Comparison of ENCODE assay signal across 9 mouse cellular contexts in the genomic region with DNA sequence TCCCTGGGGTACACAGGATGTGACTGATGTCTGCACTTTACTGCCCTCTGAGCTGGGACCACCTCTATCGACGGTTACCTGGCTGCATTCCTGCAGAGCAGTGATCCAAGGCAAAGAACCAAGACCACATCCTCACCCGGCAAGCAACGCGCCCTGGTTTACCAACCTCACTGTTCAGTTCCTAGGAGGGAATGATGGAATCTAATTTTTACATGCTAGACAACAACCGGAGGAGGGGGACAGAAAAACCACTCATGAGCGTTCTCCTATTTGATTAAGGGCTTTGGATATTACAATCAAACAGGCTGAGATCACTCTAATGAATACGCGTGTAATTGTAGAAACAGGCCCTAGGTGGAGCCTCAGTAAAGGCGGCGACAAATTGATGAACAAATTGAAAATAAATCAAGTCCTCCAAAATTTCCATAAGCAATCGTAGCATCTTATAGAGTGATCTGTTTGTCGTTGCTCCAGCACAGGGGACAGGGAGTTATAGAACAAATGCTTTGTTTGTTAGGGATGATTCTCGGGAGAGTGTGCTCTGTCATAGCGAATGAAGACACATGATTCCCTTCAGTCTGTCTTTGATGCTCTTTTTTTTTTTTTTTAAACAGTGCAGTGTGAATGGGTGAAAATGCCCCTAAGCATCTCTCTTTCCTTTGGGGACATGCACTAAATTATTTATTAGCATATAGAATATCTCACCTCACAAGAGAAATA. TPM values are rescaled to one million over a fixed set of nuclear protein-coding genes. Genes with fewer than 3 reads are reported as not detected.
DNase-seq lines count a peak whose midpoint lies in the region; ATAC-seq and TF ChIP-seq lines count a peak whose summit lies in the region.
"Had no signal": no experiment of that assay in that cellular context is flagged by ENCODE, and none has a peak within 500 bp of the region (broad histone marks: within the 10 kb centered on the region; RNA-seq: fewer than 3 reads in every experiment).

No protein-coding gene starts in this region.

- TF ChIP-seq POLR2A in thymus, adult 2 months (IDR thresholded peaks at IDR 0.05; ENCODE audit: control insufficient read depth, extremely low read depth, insufficient read depth, low read length, poor library complexity) = no peak

- H3K4me2 ChIP-seq in heart, embryonic 16.5 days (ENCODE audit: low read depth, low read length) = peak overlapping the region; percentile 41
- H3K4me2 ChIP-seq in forebrain, embryonic 14.5 days (ENCODE audit: low read length) = peak overlapping the region; percentile 18
- H3K4me2 ChIP-seq in neural tube, embryonic 13.5 days = peak overlapping the region; percentile 25

- H3K4me3 ChIP-seq in heart, embryonic 16.5 days (ENCODE audit: low read length) = no peak overlapping the region
- H3K4me3 ChIP-seq in heart, embryonic 10.5 days = no peak overlapping the region
- H3K4me3 ChIP-seq in forebrain, embryonic 14.5 days (ENCODE audit: low read depth, low read length) = no peak overlapping the region
- H3K4me3 ChIP-seq in neural tube, embryonic 13.5 days = no peak overlapping the region
- no peak overlapping the region for H3K4me3 ChIP-seq in thymus, adult 2 months (ENCODE audit: control insufficient read depth, insufficient read depth, low read length)

- H3K36me3 ChIP-seq in heart, embryonic 16.5 days (ENCODE audit: control insufficient read depth, insufficient read depth) = no peaks in the 10 kb centered on the region
- H3K36me3 ChIP-seq in heart, embryonic 10.5 days = no peaks in the 10 kb centered on the region
- no peaks in the 10 kb centered on the region for H3K36me3 ChIP-seq in forebrain, embryonic 14.5 days (ENCODE audit: control insufficient read depth, insufficient read depth, low read length)
- H3K36me3 ChIP-seq in neural tube, embryonic 13.5 days = no peaks in the 10 kb centered on the region
- no peaks in the 10 kb centered on the region for H3K36me3 ChIP-seq in thymus, adult 2 months (ENCODE audit: control insufficient read depth, insufficient read depth, low read length)
- H3K36me3 ChIP-seq: G1E had no signal

- H3K9ac ChIP-seq in heart, embryonic 16.5 days (ENCODE audit: low read length) = no peak overlapping the region
- H3K9ac ChIP-seq in forebrain, embryonic 14.5 days (ENCODE audit: low read length) = no peak overlapping the region
- H3K9ac ChIP-seq in neural tube, embryonic 13.5 days = peak overlapping the region; percentile 9; the same call in 1 of the 2 replicates

- no peaks in the 10 kb centered on the region for H3K9me3 ChIP-seq in heart, embryonic 16.5 days (replicated peaks; ENCODE audit: control insufficient read depth, low read length)
- no peaks in the 10 kb centered on the region for H3K9me3 ChIP-seq in heart, embryonic 10.5 days
- no peaks in the 10 kb centered on the region for H3K9me3 ChIP-seq in forebrain, embryonic 14.5 days (replicated peaks; ENCODE audit: control insufficient read depth, low read length)
- H3K9me3 ChIP-seq in neural tube, embryonic 13.5 days = no peaks in the 10 kb centered on the region
- H3K9me3 ChIP-seq: G1E had no signal

- ATAC-seq in heart, embryonic 16.5 days (replicated peaks; ENCODE audit: extremely low read depth, insufficient read depth, low FRiP score) = no peak
- peak; percentile 47 for ATAC-seq in forebrain, embryonic 14.5 days
- peak; percentile 77 for ATAC-seq in neural tube, embryonic 13.5 days (ENCODE audit: low read depth)

- no peaks in the 10 kb centered on the region for H3K4me1 ChIP-seq in heart, embryonic 16.5 days (ENCODE audit: control insufficient read depth, insufficient read depth, low read length)
- H3K4me1 ChIP-seq in heart, embryonic 10.5 days = peaks cover 4% of the 10 kb centered on the region; the same call in 1 of the 2 replicates
- no peaks in the 10 kb centered on the region; the same call in 1 of the 2 replicates for H3K4me1 ChIP-seq in forebrain, embryonic 14.5 days (ENCODE audit: control insufficient read depth, insufficient read depth, low read length)
- H3K4me1 ChIP-seq in neural tube, embryonic 13.5 days (replicated peaks) = peaks cover 5% of the 10 kb centered on the region
- no peaks in the 10 kb centered on the region for H3K4me1 ChIP-seq in thymus, adult 2 months (replicated peaks; ENCODE audit: control insufficient read depth, insufficient read depth, low read length)

- 41% methylated on average over 15 of the region's 15 CpGs for WGBS in heart, embryonic 16.5 days
- 51% methylated on average over 15 of the region's 15 CpGs for WGBS in heart, embryonic 10.5 days
- 42% methylated on average over 15 of the region's 15 CpGs for WGBS in forebrain, embryonic 14.5 days
- 44% methylated on average over 15 of the region's 15 CpGs for WGBS in neural tube, embryonic 13.5 days
- 60% methylated on average over 15 of the region's 15 CpGs for WGBS in thymus, adult 2 months

- no peaks in the 10 kb centered on the region for H3K27me3 ChIP-seq in heart, embryonic 16.5 days (ENCODE audit: control insufficient read depth, insufficient read depth, low read length)
- no peaks in the 10 kb centered on the region for H3K27me3 ChIP-seq in heart, embryonic 10.5 days (ENCODE audit: insufficient read depth, poor library complexity, severe bottlenecking)
- H3K27me3 ChIP-seq in forebrain, embryonic 14.5 days (replicated peaks; ENCODE audit: control insufficient read depth, insufficient read depth, low read length) = no peaks in the 10 kb centered on the region
- H3K27me3 ChIP-seq in neural tube, embryonic 13.5 days = no peaks in the 10 kb centered on the region
- no peaks in the 10 kb centered on the region for H3K27me3 ChIP-seq in thymus, adult 2 months (ENCODE audit: control insufficient read depth, insufficient read depth, low read length)

- no peak for TF ChIP-seq CTCF in thymus, adult 2 months (IDR thresholded peaks at IDR 0.05; ENCODE audit: borderline replicate concordance, control insufficient read depth, extremely low read depth, insufficient read depth, low read length, poor library complexity)

- DNase-seq in heart, embryonic 10.5 days (ENCODE audit: low spot score) = no peak
- DNase-seq in Muller cell, postnatal 12 days (ENCODE audit: inconsistent ontology term) = peak; percentile 44
- DNase-seq in forebrain, embryonic 14.5 days (ENCODE audit: low spot score) = peak; percentile 79
- DNase-seq in kidney, postnatal 4 days = peak; percentile 16 to 40
- DNase-seq in thymus, adult 2 months = no peak
- DNase-seq in adipocyte (ENCODE audit: low spot score) = no peak

- no peak overlapping the region for H3K27ac ChIP-seq in heart, embryonic 16.5 days (ENCODE audit: low read length)
- H3K27ac ChIP-seq in heart, embryonic 10.5 days = no peak overlapping the region
- H3K27ac ChIP-seq in forebrain, embryonic 14.5 days (ENCODE audit: low read depth, low read length) = peak overlapping the region; percentile 84
- H3K27ac ChIP-seq in neural tube, embryonic 13.5 days (replicated peaks) = 0 out of 2 replicates have a peak overlapping the region, but pooled peaks have one; percentile 0
- H3K27ac ChIP-seq in thymus, adult 2 months (ENCODE audit: control insufficient read depth, insufficient read depth, low read length) = no peak overlapping the region

RNA-seq across cellular contexts. Expression of gene Lca5, which starts 47.7 kb away (rescaled TPM):
- polyA plus RNA-seq in heart, embryonic 16.5 days (2015; fragmentation: Nextera tagmentation; extraction: Ambion mirVana) = 9.4 and 9.6 TPM in 2 replicates
- 15.9 and 16.0 TPM in 2 replicates for polyA plus RNA-seq in heart, embryonic 10.5 days (2016; fragmentation: Nextera tagmentation; extraction: Ambion mirVana)
- polyA plus RNA-seq in forebrain, embryonic 14.5 days (2014; fragmentation: Nextera tagmentation; extraction: Ambion mirVana) = 21.2 and 23.8 TPM in 2 replicates
- polyA plus RNA-seq in neural tube, embryonic 13.5 days (2015; fragmentation: Nextera tagmentation; extraction: Ambion mirVana) = 15.0 and 19.5 TPM in 2 replicates
- polyA plus RNA-seq in thymus, adult 2 months (2012; rRNA removed) = 1.4 and 2.7 TPM in 2 replicates

RNA-seq across cellular contexts. Expression of gene Sh3bgrl2, which starts 59.5 kb away (rescaled TPM):
- polyA plus RNA-seq in heart, embryonic 16.5 days (2015; fragmentation: Nextera tagmentation; extraction: Ambion mirVana) = 11.1 and 11.4 TPM in 2 replicates
- polyA plus RNA-seq in heart, embryonic 10.5 days (2016; fragmentation: Nextera tagmentation; extraction: Ambion mirVana) = 16.2 and 17.6 TPM in 2 replicates
- 26.3 and 26.4 TPM in 2 replicates for polyA plus RNA-seq in forebrain, embryonic 14.5 days (2014; fragmentation: Nextera tagmentation; extraction: Ambion mirVana)
- polyA plus RNA-seq in neural tube, embryonic 13.5 days (2015; fragmentation: Nextera tagmentation; extraction: Ambion mirVana) = 8.5 and 9.1 TPM in 2 replicates
- 2.8 and 3.0 TPM in 2 replicates for polyA plus RNA-seq in thymus, adult 2 months (2012; rRNA removed)
- polyA plus RNA-seq: G1E had no signal

Comparison
In these comparisons a context has a peak if more than half of its experiments do, and no peak if none do; other contexts are left out.
1. H3K27ac ChIP-seq: peak in forebrain, embryonic 14.5 days (single experiment) and neural tube, embryonic 13.5 days (single experiment); none in heart, embryonic 16.5 days (single experiment), heart, embryonic 10.5 days (single experiment) and thymus, adult 2 months (single experiment).
2. DNase-seq: peak in Muller cell, postnatal 12 days (single experiment), forebrain, embryonic 14.5 days (single experiment) and kidney, postnatal 4 days (2 of 2); none in heart, embryonic 10.5 days (single experiment), thymus, adult 2 months (single experiment) and adipocyte (single experiment).
3. Peak in every context shown above with its lines, with median percentiles within 50 percentile points of each other: H3K4me2 ChIP-seq.